Mouse (Mus musculus): ENCODE data around the gene Trcg1. TPM values are rescaled to one million over a fixed set of nuclear protein-coding genes. Genes with fewer than 3 reads are reported as not detected.
A peak's percentile ranks its signal among the peaks of the same experiment; 100 is the strongest.

The Trcg1 gene
- polyA plus RNA-seq, 1 experiment from 2014 or later = not detected

DNA sequence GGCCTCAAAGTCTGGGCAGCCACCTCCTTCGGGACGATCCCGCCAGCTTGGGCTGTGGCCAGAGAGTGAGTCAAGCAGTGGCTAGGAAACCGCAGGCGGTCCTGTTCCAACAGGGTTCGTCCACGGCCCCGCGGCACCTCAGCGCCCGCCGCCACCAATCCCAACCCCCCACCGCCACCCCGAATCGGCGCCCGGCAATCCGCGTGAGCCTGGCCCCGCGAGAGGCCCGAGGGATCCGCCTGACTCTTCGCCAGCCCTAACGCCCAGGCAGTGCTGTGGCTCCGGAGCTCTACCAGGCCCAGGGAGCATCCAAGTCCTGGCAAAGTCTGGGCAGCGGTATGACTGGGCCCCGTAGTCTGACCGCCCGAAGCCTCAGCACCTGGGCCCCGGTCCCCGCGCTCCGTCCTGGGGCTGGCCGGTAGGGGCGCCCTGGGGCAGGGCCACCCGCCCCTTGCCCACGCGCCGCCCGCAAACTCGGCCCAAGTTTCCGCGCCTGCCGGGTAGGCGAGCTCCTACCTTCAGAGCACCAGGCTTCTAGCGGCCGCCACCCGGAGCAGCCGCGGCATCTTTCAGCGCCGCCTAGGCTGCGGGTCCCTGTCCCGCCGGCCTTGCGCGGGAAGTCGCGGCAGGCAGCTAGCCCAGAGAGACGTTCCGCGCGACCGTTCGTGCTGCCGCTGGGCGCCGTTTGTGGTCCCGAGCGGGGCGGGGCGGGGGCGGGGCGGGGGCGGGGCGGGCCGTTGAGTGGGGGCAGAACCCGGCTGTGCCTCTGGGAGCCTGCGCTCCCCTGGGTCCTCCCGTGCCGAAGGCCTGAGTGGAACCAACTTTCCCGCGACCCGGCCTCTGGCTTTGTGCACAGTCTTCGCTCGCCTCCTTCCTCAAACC is 25.8 kb downstream of the Trcg1 start, which contains the start of gene 1700017B05Rik:
1700017B05Rik (minus strand) TSS at position 700 of the 882 bp plus-strand sequence.
- peak; percentile 83 for DNase-seq (ENCODE audit: low spot score)

DNA sequence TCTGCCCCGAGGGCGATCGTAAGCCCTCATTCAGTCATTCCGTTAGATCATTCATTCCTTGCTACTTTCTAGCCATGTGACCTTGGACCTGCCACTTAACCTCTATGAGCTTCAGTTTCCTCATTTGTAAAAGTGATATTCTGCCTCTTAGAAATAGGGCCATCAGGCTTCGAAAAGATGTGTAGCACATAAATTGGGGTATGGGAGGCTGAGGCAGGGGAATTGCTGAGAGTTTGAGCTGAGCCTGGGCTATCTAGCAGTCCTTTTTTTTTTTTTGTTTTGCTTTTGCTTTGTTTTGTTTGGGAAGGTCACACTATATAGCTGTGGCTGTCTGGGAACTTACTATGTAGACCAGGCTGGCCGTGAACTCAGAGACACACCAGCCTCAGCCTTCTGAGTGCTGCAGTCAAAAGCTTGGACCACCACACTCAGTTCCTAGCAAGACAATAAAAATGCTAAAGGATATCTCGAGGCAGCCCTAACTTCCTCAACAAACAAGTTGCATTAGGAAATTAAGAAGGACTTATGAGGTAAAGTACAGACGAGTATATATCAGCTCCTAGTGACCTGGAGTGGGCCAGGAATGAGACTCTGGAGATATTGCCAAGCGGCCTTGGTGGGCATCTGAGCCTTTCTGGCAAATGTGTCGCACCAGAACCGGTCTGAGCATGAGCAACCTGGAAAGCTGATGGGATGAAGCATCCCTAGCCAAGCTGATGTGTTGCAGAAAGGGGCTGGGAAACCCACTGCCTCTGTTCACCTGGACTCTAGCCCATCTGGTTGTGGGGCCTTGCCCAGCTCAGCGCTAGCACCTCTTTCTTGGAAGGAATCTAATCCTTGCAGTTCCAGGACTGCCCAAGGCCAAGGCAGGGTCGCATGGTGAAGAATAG is 26.7 kb downstream of the Trcg1 start:
- no peak for DNase-seq (ENCODE audit: low spot score)

DNA sequence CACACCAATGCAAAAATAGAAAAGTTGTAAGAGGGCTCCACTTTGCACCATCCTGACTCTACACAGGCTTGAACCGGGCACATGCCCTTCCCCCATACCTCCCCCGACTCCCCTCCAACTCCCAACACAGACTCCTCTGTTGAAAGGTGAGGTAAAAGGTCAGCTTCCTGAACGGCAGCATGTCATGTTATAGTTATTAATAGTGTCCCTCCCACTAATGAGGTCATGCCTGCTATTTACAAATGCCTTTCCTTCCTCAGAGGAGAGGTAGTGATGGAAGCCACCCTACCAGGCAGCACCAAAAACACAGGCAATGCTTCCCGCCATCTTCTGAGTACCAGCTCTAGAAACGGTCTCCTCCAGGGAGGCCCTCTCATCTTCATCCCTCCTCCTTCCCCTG is 28.8 kb downstream of the Trcg1 start:
- DNase-seq (ENCODE audit: low spot score) = no peak

DNA sequence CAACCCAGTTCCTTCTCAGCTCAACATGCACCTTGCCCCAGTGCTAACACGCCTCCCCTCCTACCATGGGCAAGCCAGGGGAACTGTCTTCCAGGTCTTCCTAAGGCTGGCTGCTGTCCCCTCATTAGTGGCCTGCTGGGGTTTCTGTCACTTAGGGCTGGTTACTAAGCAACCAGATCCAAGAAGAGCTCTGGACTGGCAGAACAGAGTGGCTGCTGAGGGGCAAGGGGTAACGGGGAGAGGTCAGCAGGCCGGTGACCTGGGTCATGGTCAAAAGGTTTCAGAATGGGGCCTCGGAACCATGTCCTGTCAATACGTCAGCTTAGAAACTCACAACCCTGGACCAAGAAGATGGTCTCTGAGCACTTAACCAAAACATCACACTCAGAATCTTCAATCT is 31.1 kb downstream of the Trcg1 start:
- DNase-seq (ENCODE audit: low spot score) = no peak

DNA sequence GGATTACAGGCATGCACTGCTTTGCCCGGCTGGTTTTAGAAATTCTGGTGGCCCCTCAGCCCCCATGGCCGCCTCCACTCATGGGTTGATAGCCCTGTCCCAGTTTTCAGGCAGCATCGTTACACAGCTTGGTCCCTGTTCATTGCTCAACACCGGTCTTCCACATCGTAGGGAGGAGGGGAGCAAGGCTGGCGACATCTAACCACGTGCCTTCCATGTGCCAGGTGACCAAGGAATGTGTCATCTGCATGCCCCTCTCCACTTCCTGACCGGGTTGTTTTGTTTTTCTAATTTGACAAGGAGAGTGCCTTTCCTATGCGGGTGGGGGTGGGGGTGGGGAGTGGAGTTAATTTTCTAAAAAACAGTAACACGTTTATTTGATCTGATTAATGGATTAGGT is 31.7 kb downstream of the Trcg1 start:
- DNase-seq (ENCODE audit: low spot score) = no peak

DNA sequence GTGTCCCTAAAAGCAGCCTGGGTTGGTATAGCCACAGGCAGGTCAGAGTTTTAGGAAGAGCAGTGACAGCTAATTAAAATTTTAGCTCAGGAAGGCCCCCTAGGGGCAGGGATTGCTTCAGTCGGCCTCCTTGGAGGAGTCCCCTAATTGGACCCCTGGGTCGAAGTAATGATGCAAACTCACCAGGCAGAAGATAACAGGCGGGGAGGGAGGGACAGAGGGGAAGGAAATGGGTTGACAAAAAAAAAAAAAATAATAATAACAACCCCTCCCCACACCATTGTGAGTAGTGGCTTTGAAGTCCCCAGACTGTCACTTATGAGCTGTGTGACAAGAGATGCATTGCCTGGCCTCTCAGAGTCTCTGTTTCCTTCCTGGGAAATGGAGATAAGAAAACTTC is 32.2 kb downstream of the Trcg1 start:
- no peak for DNase-seq (ENCODE audit: low spot score)

DNA sequence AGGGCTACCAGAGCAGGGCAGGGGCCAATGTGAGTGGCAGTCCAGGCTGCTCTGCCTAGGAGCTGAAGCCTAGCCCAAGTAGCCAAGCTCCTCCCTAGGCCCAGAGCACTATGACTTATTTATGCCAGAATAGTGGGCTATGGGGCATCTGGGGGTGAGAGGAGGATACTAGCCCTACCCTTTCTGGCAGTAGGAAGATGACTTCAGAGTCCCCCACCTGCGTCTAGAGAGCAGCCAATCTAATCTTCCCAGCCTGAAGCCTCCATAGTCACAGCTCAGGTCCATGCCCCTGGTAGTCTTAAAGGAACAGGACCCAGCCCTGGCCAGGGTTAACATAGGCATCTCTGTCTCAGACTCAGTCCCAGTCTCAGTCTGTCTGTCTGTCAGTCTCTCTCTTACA is 33.0 kb downstream of the Trcg1 start:
- no peak for DNase-seq (ENCODE audit: low spot score)

DNA sequence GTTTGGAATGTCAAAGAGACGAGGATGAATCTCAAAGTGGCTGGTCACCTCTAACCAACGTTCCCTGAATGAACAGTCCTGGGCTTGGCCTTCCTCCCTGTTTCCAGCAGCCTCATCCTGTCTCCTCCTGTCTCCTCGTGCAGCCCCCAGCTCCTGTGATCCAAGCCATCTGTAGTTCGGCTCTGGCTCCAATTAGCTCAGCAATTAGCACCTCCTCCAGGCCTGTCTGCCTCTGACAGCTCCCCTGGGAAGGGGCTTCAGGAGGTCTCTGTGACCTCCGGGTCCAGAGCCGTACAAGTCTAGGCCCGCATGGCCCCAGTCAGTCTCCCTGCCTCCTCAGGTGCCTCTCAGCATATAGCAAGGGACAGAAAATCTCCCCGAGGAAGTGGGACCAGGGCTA is 34.0 kb downstream of the Trcg1 start:
- DNase-seq (ENCODE audit: low spot score) = no peak

DNA sequence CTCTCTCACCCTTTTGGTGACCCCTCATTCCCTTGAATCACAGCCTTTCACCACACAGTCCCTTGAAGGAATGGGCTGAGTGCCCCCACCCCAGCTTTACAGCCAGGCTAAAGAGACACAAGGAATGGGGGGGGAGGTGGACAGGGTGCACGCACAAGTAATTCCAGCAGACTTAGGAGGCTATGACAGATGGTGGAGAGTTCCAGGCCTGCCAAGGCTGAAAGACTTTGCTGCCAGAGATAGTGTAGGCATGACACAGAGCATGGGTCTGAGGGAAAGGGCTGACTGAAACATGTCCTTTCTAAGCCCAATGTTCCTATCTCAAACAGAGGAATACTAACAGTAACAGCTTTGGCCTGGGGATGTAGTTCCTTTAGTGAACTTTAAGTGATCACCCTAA is 34.7 kb downstream of the Trcg1 start:
- no peak for DNase-seq (ENCODE audit: low spot score)

DNA sequence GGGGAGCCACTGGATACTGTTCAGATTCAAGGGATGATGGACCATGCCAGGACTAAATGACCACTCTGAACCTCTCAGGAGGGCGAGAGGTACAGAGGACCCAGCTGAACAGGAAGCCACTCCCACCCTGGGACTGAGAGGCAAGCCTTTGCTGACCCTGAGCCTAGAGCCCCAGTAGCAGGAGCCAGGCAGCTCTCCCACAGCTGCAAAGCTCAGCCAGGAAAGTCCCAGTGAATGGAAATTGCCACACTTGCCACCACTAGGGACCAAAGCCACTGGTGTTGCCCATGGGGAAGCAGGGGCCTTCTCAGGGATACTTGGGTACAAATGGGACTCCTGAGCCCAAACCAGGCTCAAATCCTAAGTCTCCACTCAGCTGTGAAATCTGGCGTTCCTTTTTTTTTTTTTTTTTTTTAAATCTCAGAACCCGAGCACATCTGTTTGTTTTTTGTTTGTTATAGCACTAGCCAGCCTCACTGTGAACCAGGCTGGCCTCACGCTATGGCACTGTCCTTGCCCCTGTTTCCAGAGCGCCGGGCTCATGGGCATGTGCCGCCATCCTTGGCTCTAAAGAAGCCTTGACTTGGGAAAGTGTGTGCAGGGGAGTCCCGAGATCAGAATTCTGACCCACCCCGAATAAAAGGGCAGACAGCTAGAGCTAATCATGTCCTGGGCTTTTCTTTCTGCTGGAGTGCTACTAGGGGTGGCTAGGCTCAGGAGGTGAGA is 35.6 kb downstream of the Trcg1 start:
- no peak for DNase-seq (ENCODE audit: low spot score)

DNA sequence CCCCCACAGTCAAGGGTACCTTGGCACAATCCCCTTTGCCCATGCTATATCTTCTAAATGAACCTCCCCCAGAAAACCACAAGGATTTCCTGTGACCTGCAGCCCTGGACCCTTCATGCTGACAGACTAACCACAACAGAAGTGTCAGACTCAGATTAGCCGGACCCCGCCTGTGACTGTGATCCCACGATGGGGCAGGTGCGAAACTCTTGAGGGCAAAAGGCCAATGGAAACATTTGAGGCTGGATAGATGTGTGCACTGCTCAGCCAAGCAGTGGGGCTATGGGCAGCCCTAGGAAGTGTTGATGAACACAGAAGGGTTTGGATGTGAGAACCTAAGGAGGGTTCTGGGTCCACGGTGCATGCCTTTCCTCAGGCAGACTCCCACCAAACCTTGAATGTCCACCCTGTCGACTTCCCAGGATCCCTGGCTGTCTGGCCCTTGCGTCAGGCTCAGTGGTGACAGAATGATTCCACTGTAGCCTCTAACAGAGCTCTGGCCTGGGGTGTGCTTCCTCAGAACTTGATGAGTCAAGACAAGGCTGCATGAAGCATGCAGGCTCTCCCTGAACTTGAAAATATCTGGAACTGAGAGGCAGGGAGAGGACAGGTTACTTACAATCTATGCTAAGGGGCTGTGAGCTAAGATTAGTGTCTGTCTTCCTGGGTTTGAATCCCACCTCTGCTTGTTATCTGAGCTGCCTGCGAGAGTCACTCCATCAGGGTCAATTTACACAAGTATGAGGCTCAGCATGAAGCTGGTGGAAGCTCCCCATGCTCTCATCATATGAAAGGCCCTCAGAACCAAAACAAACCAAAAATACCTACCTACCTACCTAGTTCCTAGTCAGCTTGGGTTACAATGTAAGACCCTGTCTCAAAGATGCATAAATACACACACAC is 36.8 kb downstream of the Trcg1 start:
- peak; percentile 51 for DNase-seq (ENCODE audit: low spot score)

DNA sequence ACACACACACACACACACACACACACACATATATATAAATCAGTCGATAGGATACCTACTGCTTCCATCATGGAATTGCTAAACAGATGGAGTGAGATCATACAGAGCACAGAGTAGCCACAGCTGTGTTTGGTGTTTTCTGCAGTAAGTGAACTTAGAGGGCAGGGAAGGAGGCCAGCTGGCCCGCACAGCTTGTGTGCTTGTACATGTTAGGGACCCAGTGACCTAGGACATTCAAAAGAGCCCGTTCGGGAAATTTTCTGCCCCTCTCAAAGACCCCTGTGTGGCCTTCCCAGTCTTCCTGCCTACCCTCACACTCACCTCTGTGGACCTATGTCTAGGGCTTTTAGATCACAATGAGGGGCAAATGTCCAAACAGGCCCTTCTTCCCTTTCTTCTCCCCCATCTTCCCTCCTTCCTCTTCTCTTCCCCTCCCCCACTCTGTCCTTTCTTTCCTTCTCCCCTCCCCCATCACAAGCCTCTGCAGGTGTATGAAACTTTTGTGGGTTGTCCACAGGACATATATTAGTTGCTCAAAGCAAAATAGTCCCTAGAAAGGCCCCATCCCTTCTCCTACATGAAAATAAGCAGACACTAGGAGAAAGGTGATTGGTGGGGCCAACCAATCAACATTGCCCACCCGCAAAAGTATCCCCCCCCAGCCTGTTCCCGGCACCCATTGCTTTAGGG is 37.6 kb downstream of the Trcg1 start:
- no peak for DNase-seq (ENCODE audit: low spot score)

DNA sequence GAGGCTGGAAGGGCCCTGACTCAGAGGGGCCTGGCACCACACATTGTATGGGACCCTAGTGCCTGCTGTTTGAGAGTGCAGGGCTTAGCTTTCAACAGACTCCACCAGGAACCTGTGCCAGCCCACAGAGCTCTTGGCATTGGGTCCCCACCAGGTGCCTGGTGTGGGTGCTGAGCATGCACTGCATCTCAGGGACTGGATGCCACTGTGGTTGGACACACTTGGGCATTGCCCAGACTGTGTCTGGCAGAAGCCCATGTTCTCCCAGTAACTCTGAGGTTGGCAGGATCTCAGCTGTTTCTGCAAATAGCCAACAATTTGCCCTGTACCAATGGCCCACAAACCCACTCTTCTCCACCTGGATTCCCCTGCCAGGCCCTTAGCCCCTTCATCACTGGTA is 40.0 kb downstream of the Trcg1 start:
- no peak for DNase-seq (ENCODE audit: low spot score)

DNA sequence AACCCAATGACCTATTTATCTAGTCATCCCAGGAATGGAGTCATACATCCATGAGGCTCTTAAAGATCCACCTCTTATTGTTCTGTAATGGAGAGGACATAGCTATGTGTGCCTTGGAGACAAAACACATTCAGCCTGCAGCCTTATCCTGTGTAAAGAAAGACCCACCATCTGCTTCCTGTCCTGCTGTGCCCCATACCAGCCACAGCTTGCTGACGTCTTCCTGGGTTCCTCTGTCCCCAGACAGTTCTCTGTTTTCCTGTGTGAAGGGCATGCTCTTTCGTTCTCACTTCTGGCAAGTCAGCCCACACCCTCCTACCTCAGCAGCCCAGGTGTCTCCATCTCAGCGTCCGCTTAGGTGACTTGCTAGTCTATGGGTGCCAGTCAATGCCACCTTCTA is 41.9 kb downstream of the Trcg1 start:
- DNase-seq (ENCODE audit: low spot score) = peak; percentile 83

DNA sequence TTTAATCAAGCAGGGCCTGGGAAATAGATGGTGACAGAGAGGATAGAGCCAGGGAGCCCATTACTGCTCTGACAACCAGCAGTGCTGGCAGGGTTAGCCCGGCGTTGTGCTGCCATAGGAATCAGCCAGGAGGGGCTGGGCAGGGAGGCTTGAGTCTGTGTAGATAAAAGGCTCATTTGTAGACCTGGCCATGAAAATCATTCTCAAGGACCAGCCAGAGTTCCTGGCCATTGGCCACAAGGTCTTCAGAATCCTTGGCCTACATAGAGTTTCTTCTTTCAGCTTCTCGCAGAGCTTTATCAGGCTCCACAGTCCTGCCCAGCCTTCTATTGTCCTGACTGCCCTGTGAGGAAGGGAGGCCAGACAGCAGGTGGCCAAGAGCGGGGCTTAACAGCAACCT is 43.1 kb downstream of the Trcg1 start:
- no peak for DNase-seq (ENCODE audit: low spot score)

DNA sequence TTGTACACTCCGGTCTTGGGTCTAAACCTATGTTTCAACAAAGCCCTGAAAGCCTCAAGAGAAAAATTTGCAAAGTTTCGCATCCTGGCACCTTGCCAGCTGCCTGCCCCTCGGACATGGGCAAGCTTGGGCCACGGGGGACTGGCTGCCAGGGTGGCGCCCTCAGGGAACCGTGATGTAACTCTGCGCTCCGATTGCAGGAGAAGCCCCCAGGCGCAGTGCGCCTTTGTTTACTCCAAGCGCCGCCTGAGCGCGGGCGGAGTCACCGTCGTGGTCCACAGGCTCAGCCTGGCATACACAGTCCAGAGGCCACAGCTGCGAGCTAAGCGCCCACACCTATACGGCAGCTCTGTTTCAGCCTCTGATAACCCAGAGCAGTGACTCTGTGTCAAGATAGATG is 45.2 kb downstream of the Trcg1 start:
- DNase-seq (ENCODE audit: low spot score) = no peak

DNA sequence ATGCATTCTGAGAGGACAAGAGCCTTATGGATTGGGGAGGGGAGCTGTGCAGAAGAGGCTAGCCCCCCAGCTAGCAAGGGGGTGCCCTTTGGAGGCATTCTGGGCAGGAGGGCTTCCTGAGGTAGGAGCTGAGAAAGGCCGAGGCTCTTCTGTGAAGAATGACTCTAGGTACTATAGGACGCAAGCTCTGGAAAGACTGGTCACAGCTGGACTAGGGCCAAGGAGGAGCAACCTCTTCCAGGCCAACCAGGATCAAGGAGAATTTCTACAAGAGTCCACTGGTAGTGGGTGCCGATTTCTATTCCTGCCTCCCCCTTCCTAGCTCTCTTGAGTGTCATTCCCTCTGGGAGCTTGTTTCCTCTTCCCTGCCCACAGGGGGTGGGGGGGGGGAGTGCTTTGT is 46.3 kb downstream of the Trcg1 start:
- no peak for DNase-seq (ENCODE audit: low spot score)

DNA sequence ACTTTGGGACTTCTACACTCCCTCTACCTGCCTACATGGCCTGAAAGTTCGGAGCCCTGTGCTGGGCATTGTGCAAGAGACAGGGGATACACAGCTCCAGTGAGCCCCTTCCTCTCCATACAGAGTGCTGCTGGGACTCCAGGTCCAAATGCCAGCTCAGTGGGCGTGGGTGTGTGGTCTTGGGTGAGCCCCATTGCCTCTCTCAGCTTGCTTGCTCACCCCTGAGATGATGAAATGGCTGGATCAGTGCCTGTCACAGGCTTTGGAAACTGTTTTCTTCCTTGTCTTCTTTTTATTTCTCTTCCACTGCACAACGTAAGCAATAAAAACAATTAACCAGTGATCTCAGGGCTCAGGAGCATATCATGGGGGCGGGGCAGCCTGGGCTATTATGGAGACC is 47.0 kb downstream of the Trcg1 start:
- DNase-seq (ENCODE audit: low spot score) = no peak

DNA sequence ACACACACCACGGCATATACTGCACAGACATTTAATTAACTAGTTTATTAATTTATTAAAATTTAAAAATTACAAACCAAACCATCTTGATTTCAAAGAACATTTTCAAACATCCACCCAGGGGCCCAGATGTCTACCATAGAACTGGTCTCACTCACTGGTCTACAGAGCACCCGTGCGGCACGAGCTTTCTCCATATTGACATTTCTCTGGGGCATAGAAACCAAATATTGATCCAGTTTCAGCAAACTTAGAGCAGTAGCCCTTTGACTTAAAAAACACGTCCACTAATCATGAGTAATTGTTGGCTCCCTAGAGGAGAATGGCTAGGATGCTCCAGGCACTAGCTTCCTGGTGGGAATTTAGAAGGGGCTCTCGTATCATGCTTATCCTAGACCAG is 50.8 kb downstream of the Trcg1 start:
- no peak for DNase-seq (ENCODE audit: low spot score)

DNA sequence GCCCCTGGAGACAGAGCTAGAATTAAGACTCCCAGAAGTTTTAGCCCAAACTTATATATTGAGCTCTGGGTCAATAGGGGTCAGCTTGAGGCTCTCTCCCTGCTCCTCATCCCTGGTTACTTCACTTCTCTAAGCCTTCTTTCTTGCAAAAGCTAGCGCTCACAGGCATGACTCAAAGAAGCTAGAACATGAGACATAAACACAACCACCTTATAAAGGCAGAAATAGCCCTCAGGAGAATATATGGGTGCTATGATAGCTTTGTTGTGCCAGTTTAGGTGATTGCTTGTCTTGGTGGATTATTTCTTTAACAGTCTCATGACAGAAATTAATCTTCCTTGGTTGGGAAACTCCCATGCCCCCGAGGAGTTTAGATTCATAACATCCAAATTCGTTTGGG is 58.5 kb downstream of the Trcg1 start:
- DNase-seq (ENCODE audit: low spot score) = no peak
